Mouse (Mus musculus): ENCODE data around the gene Magi2.

DNA sequence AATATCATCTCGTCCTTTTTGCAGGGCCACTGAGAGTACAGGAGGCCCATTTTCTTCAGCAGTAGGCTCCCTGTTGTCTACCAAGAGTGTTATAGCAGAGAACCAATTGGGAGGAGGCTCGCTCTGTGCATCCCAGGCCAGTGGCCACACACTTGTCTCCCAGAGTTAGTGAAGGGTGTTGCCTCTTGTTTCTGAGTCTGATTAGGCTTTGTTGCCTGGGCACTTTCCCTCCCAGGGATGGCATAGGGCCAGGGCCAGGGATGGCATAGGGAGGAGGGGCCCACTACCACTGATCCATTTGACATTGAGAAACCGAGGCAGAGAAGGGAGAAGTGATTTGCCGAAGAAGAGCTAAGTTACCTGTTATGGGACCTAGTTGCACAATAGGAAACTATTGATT lies 679.8 kb downstream of the Magi2 start:
- TF ChIP-seq CTCF (IDR thresholded peaks at IDR 0.05; ENCODE audit: extremely low read depth, insufficient read depth, low read length) (no peak), POLR2A (IDR thresholded peaks at IDR 0.05; ENCODE audit: extremely low read depth, insufficient read depth, low read length) (no peak)
